Mouse (Mus musculus) G1E (cell line): ENCODE results near the gene Zglp1.

Experiments
- CTCF ChIP-seq: IDR thresholded peaks from 2 replicates; pipeline ENCODE4 v1.5.1; 2012; ENCODE audit warnings: low read depth, low read length, inconsistent platforms, mixed read lengths
- GATA1 ChIP-seq: IDR thresholded peaks from 2 replicates; pipeline ENCODE4 v1.6.1; 2012; ENCODE audit warnings: borderline replicate concordance, low read length, inconsistent platforms, mixed read lengths
- GATA2 ChIP-seq: IDR thresholded peaks from 2 replicates; pipeline ENCODE4 v1.6.1; 2012; ENCODE audit warnings: low read depth, low read length, inconsistent platforms, borderline replicate concordance
- POLR2AphosphoS5 ChIP-seq: IDR thresholded peaks from 2 replicates; pipeline ENCODE4 v1.6.1; 2012; ENCODE audit warnings: low read depth, low read length, inconsistent platforms; ENCODE audit not compliant: insufficient replicate concordance
- TAL1 ChIP-seq: conservative IDR thresholded peaks from 2 replicates; pipeline ENCODE4 v1.6.1; 2012; ENCODE audit warnings: low read depth, low read length, inconsistent platforms, mixed read lengths

- TF ChIP-seq CTCF: no peak
- no peak for TF ChIP-seq GATA2
- no peak for TF ChIP-seq TAL1
- TF ChIP-seq GATA1: no peak
- no peak for TF ChIP-seq POLR2AphosphoS5
Observed at GRCm38 (mm10) chr9:21037481-21037891, 29.4 kb downstream of the Zglp1 start.
